Mouse (Mus musculus): ENCODE measurements around the gene Zfp622. TPM values are rescaled to one million over a fixed set of nuclear protein-coding genes. Genes with fewer than 3 reads are reported as not detected.

Zfp622 gene
- 10 to 100 TPM; 43.1 to 46.5 TPM for total RNA-seq (2021)

DNA sequence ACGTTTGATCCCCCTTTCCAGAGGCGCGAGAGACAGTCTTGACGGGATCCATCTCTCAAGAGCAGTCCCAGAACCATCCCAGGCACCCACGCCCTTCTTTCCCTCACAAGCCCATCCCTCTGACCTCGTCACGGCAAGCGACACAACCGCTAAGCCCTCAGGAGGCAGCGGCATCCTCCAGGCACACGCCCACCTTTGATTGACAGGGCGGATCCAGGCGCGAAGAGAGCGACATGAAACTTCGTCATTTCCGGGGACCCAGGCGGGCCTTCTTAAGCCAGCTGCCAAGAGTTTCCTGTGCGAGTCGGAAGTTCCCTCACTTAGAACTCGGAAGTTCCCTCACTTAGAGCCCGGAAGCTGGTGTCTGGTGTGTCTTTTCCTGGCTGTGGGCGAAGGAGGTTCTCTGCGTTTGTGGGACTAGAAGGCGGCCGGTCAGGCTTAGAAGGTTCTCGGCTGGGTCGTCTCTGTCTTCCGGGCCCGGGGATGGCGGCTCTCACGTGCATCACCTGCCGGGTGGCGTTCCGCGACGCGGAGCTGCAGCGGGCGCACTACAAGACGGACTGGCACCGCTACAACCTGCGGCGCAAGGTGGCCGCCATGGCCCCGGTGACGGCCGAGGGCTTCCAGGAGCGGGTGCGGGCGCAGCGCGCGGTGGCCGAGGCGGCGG lies at the start of gene Zfp622:
Gene Zfp622 (plus strand): TSS at position 300 of the 667 bp plus-strand sequence.
- intact Hi-C loops (cut with DNase I) = no loop called here
- DNase-seq = peak; percentile 96

DNA sequence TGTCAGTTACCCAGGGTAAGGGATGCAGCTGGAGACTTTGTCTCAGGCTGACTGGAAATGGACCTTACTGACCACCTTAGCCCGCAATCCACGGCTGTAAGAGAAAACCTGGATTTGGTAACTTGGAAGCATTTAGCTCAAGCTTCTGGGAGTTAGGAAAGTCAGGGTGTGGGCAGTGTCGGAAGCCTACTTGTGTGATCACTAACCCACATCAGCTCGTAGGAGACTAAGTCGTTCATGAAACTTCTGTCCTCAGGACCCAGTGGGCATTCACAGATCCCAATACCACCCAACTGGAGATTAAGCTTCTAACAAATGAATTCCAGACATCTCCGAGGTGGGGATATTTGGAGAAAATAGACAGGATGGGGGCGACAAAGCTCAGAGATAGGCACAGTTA lies 49.8 kb upstream of the Zfp622 start:
- intact Hi-C loops (cut with DNase I) = no loop called here

DNA sequence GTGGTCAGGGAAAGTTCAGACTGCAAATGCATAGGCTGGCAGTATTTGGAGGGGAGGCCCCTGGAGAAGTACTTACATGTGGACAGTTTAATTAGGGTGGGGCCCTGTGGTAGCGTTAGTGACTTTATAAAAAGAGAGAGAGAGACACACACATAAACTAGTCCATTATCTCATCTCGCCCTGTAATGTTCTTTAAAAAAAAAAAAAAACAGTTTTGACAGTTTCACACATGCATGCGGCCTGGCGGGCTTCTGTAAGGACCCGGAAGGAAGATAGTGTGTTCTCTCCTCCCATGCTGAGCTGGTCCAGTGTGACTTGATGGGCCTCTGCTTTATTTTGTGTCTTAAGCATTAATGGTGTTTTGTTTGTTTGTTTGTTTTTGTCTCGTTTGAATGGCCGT lies 45.7 kb upstream of the Zfp622 start:
- DNase-seq = no peak
- intact Hi-C loops (cut with DNase I) = no loop called here

More for the DNA sequence above, 49.8 kb upstream of the Zfp622 start:
- DNase-seq = no peak

DNA sequence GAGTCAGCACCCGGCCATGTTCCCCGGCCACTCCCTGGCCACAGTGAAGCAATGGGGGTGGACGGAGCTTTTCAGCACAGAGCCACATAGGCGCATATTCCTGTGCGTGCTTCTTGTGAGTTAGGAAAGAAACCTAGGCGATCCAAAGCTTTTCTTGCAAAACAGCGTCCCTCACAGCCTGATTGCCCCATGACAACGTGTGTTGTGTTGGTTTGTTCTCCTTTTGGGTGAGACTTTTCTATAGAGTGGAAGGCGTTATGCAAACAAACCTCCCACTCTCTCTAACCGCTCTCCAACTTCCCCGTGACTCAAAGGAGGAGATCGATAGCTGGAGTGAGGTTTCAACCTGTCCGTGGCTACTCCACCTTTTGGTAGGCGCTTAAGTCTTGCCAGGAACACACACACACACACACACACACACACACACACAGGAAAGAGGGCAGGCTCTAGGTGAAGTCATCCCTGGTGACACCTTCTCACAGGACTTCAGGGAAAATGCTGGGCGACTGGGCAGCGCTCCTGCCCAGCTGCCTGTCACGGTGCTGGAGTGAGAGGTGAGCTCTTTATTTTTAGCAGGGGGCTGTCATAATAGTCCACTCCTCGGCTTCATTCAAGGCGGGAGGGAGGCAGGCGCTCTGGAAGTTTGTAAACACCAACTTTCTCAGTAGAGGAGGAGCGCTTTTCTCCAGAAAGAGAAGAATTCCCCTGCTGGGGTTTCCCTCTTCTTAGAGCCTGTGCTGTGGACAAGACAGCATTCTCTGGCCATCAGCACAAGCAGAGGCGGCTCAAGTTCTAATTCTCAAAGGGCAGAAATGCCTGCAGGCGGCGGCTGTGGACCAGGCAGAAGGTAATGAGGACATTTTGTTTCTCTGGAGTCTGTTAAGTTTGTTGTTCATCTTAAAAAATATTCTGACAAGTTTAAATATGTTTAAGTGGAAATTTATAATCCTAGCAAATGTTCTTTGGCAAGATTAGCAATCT lies 43.5 kb upstream of the Zfp622 start:
- DNase-seq = no peak
- intact Hi-C loops (cut with DNase I) = loop anchor here (10.0 kb wide), 1 partner anchor 206 kb away; no protein-coding TSS in a partner anchor

DNA sequence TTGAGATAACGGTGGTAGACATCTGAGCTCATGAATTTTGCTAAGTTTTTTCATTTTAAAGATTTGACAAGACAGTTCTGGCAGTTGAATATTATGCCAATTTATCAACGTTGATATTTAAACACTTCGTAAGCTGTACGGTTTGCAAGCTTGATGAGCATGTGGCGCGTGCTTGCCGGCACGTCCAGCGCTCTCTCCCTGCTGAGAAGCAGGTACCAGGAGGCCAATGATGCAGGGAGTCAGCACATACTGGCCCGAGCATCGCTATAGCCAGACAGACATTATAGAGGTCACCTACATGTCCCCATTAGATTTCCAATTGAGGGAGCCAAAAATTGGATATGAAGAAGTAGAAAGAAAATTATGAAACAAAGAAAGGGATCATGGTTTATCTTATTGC lies 42.7 kb upstream of the Zfp622 start:
- intact Hi-C loops (cut with DNase I) = loop anchor here (10.0 kb wide), 1 partner anchor 207 kb away; no protein-coding TSS in a partner anchor
- no peak for DNase-seq

DNA sequence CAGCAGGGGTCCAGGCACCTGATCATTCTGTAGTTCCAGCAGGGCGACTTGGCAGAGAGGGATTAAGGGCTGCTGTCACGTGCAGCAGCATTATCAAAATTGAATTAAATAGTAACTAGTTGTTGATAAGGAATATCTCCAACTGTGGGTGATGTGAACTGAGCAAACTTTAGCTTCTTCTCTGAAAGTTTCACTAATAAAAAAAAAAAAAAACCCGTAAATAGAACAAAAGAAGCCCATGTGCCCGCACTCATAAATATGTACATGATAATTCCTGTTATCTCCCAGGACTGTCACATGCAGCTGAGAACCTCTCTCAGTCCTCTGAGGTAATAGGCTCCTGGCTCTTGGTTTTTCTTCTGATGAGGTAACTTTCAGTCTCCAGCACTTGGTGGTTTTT lies 41.8 kb upstream of the Zfp622 start:
- intact Hi-C loops (cut with DNase I) = loop anchor here (10.0 kb wide), 1 partner anchor 208 kb away; no protein-coding TSS in a partner anchor

DNA sequence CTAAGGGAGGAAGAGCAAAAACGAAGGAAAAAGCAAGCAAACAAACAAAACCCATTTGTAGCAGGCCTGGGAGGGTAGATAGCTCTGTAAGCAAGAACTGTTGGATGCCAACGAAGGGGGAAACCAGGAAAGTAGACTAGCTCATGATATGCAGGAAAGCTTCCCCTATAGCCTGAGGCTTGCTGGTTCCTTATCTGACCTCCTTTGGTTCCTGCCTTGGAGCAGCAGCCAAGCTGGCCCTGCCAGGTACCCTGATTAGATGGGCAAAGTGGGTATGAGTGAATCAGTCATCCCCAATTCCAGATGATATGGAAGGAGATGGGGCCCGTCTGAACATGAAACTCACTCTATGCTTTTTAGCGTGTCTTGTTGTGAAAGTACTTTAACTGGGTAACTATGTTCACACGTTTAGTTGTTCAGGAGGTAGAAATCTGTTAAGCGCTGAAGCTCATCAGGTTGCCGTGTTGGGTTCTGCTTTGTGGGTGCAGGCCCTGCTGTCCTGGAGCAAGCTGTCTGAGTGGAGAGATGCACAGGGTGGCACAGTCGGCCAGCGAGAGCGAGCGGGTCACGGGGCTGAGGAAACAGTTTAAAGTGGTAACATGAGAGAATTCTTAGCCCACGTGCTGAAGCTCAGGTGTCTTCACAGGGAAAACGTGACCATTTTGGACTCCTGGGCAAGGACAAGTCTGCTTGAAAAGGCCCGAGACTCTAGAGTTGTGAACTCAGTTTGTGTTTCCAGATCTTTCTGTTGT lies 40.6 kb upstream of the Zfp622 start:
- DNase-seq = no peak
- intact Hi-C loops (cut with DNase I) = loop anchor here (10.0 kb wide), 1 partner anchor 209 kb away; no protein-coding TSS in a partner anchor

More for the DNA sequence above, 41.8 kb upstream of the Zfp622 start:
- no peak for DNase-seq

DNA sequence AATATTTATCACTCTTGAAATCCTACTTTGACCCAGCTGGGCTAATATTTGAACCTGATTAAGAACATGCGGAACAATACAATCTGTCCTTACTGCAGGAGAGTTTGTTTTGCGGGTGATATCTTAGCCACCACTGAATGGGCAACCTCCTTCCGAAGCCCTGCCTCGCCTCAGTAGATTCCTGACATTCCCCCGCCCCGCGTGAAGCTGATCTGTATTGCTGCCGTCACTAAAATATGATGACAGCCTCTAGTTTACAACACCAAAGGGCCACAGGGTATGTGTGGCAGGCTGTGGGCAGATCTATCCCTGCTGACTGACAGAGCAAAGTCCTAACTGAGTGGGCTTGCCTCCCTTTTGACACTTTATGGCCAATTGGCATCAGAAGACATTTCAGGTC lies 38.9 kb upstream of the Zfp622 start:
- no peak for DNase-seq
- intact Hi-C loops (cut with DNase I) = loop anchor here (10.0 kb wide), 1 partner anchor 210 kb away; no protein-coding TSS in a partner anchor

DNA sequence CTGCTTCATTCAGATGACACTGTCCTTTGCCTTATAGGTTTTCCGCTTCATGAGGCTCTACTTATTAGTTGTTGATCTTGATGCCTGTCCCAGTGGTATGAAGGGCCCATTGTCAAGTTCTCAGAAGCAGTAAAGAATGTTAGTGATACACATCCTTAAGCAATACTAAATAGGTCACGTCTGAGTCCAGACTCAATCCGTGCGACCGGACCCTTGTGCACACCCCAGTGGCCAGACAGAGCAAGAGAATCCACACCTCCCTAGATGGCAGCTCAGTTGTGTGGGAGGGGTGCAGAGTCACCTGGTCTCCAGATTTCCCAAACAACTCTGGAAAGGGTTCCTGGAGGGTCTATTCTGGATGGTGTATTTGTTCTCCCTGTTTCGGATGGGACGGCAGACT lies 37.7 kb upstream of the Zfp622 start:
- intact Hi-C loops (cut with DNase I) = loop anchor here (10.0 kb wide), 1 partner anchor 212 kb away; no protein-coding TSS in a partner anchor
- no peak for DNase-seq

DNA sequence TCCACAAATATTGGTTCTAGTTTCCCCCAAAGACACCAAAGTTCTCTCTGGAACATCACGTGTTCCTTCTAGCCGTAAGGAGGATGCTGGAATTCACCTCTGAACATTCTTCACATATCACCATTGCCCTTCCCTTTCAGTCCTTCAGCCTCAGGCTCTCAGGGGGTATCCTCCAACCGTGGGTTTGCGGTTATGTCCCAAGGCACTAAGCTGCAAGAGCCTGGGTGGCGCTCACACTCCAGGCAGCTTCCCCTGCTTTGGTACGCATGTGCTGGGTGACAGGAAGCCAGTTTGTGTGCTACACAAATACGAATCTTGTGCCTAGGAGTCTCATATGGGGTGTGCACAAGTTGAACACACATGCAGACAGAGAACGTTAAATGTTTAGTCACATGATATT lies 36.8 kb upstream of the Zfp622 start:
- DNase-seq = no peak
- intact Hi-C loops (cut with DNase I) = loop anchor here (10.0 kb wide), 1 partner anchor 213 kb away; no protein-coding TSS in a partner anchor

DNA sequence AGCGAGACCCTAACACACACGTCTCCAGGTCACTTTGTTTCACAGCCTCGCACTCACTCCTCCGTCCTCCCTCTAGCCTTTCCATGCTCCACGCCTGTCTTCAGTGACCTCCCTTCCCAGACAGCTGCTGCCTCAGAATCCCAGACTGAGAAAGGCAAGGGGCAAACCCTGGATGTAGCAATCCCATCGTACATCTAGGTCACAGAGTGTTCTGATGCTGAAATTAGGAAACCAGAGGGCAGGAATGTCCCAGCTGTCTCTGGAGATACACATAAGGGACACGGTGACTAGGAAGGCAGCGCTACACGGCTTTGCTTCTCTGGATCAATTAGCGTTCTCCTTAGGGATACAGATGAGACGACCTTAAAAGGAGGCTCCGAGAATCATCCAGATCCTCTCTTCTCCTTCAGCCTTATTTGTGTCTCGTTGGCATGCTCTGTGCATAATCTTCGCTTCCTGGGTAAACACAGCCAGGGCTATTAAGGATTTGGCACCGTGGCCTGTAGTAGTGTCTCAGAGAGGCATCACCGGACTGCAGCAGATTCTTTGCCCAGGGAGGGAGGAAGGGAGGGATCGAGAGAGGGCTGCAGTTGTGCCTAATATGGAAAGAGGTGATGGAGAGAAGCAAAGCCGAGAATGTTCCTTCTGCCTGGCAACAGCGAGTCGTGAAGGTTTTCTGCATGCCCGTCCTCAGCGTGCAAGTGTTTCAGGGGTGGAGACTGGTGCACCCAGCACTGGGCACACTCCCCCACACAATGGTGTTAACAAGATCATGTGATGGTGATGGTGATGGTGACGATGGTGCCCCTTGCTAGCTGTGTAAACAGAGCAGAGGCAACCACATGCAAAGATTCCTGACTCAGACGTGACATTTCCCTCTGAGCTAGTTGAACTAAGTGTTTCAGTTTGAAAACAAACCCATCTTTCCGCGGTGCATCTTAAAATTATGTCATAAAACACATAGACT lies 35.6 kb upstream of the Zfp622 start:
- intact Hi-C loops (cut with DNase I) = loop anchor here (10.0 kb wide), 1 partner anchor 214 kb away; no protein-coding TSS in a partner anchor
- DNase-seq = no peak

DNA sequence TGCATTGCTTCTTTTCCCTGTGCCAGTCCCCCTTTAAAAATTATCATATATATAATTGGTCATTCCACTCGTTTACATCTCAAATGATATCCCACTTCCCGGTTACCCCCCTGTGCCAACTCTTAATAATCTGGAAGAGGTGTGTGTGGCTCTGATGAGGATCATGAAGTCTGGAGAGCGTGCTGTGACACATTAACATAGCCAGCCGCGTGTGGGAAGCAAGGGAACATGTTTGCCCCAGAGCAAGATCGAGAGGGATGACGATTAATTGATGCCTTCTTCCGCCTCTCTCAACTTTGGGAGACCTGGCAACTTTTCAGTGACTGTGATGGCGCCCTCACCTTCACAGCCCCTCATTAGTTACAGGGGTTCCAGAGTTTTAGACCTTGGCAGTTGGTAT lies 34.5 kb upstream of the Zfp622 start:
- intact Hi-C loops (cut with DNase I) = loop anchor here (10.0 kb wide), 1 partner anchor 215 kb away; no protein-coding TSS in a partner anchor
- no peak for DNase-seq

DNA sequence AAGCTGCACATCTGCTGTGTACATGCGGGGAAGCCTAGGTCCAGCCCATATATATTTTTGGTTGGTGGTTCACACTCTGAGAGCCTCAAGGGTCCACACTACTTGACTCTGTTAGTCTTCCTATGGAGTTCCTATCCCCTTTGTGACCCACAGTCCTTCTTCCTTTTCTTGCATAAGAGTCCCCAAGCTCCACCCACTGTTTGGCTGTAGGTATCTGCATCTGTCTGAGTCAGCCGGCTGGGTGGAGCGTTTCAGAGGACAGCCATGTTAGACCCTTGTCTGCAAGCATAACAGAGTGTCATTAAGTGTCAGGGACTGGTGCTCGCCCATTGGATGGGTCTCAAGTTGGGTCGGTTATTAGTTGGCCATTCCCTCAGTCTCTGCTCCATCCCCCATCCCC lies 33.6 kb upstream of the Zfp622 start:
- no peak for DNase-seq
- intact Hi-C loops (cut with DNase I) = no loop called here

DNA sequence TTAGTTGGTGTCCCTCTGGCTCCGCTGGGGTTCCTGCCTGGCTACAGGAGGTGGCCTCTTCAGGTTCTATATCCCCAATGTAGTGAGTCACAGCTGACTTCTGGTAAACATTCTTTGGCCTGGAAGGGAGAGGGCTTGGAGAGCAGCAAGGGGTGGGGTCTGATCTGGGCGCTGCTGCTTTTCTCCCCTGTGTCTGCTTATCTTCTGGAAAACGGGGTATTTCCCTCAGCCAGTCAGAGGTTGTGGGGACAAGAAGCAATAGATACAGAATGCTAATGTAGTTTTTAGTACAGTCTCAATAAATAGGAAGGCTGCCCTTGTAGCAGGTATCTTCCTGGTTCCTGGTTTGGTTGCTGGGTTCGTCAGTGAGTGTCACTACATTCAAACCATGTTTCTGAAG lies 33.1 kb upstream of the Zfp622 start:
- no peak for DNase-seq
- intact Hi-C loops (cut with DNase I) = no loop called here

DNA sequence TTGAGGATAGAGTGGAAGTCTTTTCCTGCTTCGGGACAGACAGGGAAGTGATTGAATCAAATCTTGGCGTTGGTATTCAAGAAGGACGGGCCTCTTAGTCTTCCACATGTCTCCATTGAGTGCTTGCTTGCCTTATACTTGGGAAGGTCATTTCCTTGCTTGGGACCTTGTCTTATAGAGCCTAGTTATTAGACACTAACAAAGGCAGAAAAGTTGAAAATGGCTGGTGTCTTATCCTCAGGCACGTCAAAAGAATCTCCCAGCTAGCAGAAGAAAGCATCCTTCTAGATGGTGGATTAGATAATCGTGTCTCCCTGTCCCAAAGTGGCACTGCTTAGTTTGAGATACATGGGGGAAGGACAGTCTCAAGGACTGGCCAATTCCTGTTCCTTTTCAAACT lies 28.2 kb upstream of the Zfp622 start:
- intact Hi-C loops (cut with DNase I) = loop anchor here (5.0 kb wide), 1 partner anchor 149 kb away; no protein-coding TSS in a partner anchor
- no peak for DNase-seq

DNA sequence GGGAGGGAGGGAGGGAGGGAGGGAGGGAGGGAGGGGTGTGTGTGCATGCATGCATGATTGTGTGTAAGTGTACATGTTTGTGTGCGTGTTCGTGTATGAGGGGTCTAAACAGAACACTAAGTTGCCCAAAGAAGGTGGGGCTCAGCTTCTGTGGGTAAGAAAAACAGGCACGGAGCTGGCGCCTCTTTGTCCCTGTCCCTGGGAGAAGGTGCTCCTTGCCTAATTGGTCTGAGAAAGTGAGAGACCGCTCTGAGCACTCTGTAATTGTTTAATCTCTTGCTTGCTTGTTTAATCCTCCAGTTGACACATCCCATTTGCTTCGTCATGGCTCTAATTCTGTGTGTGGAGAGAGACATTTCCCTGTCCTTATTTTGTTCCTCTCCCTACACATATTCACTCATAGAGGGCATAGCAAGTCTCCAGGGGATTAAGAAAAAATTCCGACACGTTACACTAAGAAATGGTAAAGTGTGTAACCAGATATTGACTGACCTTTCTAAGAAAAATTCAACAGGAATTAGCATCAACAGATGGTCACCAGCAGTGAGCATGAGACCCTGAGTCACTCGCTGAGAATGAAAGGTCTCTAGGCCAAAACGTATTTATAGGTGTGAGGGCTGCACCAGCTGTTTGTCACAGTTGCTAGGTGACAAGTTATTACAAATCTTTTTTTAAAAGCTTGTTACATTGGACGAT lies 27.6 kb upstream of the Zfp622 start:
- no peak for DNase-seq
- intact Hi-C loops (cut with DNase I) = loop anchor here (5.0 kb wide), 1 partner anchor 149 kb away; no protein-coding TSS in a partner anchor

DNA sequence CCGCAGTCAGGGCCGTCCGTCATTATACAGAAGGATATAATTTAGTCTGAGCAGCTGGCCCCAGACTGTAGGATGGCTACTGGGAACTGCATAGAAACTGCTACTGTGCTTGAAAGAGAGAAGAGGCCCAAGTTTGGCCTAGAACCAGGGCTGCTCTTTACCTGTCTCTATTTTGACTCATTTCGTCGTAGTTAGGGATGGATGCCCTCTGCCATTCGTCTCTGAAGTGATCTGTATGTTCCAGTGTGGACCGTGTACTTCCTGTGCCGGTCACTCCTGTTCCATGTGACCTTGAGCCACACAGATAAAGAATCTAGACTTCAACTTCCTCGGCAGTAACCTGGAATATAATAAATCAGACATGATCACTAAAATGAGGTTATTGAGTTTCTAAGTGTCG lies 26.5 kb upstream of the Zfp622 start:
- DNase-seq = no peak
- intact Hi-C loops (cut with DNase I) = loop anchor here (5.0 kb wide), 1 partner anchor 150 kb away; no protein-coding TSS in a partner anchor

DNA sequence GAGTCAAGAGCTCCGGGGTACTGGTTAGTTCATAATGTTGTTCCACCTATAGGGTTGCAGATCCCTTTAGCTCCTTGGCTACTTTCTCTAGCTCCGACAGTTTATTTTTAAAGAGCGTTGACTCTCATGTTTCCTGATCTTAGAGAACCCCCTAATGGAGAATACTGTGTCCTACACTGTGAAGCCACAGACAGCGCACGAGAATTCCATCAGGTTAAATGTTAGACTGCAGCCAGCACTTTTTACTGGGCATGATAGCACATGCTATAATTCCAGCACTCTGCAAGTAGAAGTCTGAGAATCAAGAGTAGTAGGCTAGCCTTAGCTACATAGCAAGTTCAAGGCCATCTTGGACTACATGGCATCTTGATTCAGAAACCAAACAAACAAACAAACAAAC lies 24.8 kb upstream of the Zfp622 start:
- DNase-seq = no peak
- intact Hi-C loops (cut with DNase I) = loop anchor here (5.0 kb wide), 1 partner anchor 152 kb away; no protein-coding TSS in a partner anchor
